Mouse (Mus musculus): Measurements from ENCODE around the gene Sgk1.

DNA sequence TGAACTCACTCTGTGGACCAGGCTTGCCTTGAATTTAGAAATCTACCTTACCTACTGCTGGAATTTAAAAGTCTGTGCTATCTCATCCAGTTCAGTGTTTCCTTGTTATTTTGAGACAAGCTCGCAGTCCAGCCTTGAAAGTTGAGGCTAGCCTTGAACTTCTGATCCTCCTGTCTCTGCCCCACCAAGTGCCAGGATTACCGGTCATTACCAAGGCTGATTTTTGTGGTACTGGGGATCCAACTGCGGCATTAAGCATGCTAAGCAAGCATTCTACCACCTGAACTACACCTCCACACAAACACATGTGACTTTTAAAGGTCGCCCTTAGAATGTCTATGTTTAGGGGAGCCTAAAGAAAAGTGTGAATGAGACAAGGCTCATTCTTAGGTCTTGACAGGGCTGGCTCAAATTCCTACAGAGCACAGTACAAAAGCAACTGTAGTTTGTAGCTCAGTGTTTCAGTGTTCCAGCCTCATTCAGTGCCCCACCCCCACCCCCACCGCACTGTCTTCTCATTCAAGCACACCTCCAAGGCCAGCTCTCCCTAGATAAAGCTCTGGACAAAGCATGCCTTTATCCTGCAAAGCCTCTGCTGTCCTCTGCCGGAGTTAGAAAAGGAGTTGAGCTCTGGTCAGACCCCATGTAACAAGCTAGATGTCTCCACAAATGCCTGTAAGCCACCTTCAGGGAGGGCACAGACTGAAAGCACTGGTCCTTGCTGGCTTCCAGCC, 36.2 kb downstream of the Sgk1 start:
- TF ChIP-seq TCF12 (IDR thresholded peaks at IDR 0.05; ENCODE audit: insufficient read depth, poor library complexity, severe bottlenecking) (no peak), POLR2A (IDR thresholded peaks at IDR 0.05; ENCODE audit: insufficient read length, low read depth) (no peak), E2F4 (IDR thresholded peaks at IDR 0.05; ENCODE audit: insufficient read depth) (no peak), USF1 (IDR thresholded peaks at IDR 0.05; ENCODE audit: low read depth) (no peak), MAX (IDR thresholded peaks at IDR 0.05; ENCODE audit: low read depth) (no peak), MYOD1 (IDR thresholded peaks at IDR 0.05; ENCODE audit: control insufficient read depth in 1 of 3, insufficient read length in 2 of 3, low read depth in 2 of 3) (no peak)

Data from myocyte (in vitro differentiated cells).